Mouse (Mus musculus) heart, postnatal 0 days (tissue): ENCODE measurements around the gene Hpn. TPM values are rescaled to one million over a fixed set of nuclear protein-coding genes. Genes with fewer than 3 reads are reported as not detected.

Experiments
- ATAC-seq: fragments of 200-750 bp; cut with Nextera tagmentation; 2 replicates; pipeline ENCODE4 v1.8.0; 2017; ENCODE audit warnings: low read depth, moderate number of reproducible peaks, moderate library complexity; ENCODE audit not compliant: insufficient read depth
- DNase-seq: peaks from one replicate; pipeline ENCODE4 v3.0.0-alpha.2; 2016; ENCODE audit warnings: low spot score
- H3K27ac ChIP-seq: fragments of 300-500 bp; sonication (generic); 2 replicates; pipeline ENCODE4 v1.5.1; 2014; ENCODE audit warnings: low read depth, mild to moderate bottlenecking
- H3K27me3 ChIP-seq: fragments of 300-500 bp; sonication (generic); 2 replicates; pipeline ENCODE4 v1.6.1; 2014; ENCODE audit warnings: low read length, mixed read lengths; ENCODE audit not compliant: control insufficient read depth, insufficient read depth
- H3K36me3 ChIP-seq: fragments of 300-500 bp; sonication (generic); replicated peaks from 2 replicates; pipeline ENCODE4 v1.6.1; 2014; ENCODE audit warnings: low read length, mixed read lengths; ENCODE audit not compliant: control insufficient read depth, insufficient read depth
- H3K4me1 ChIP-seq: fragments of 300-500 bp; sonication (generic); 2 replicates; pipeline ENCODE4 v1.6.1; 2014; ENCODE audit warnings: antibody characterized with exemption; ENCODE audit not compliant: control insufficient read depth, insufficient read depth
- H3K4me2 ChIP-seq: fragments of 300-500 bp; sonication (generic); 2 replicates; pipeline ENCODE4 v1.6.1; 2014; ENCODE audit warnings: low read depth, mild to moderate bottlenecking, low read length, moderate library complexity
- H3K4me3 ChIP-seq: fragments of 300-500 bp; sonication (generic); 2 replicates; pipeline ENCODE4 v1.5.1; 2014; ENCODE audit warnings: low read depth, low read length
- H3K9ac ChIP-seq: fragments of 300-500 bp; sonication (generic); replicated peaks from 2 replicates; pipeline ENCODE4 v1.6.1; 2014; ENCODE audit warnings: low read depth, low read length, mixed read lengths
- H3K9me3 ChIP-seq: fragments of 300-500 bp; sonication (generic); replicated peaks from 2 replicates; pipeline ENCODE4 v1.6.1; 2016; ENCODE audit warnings: low read length; ENCODE audit not compliant: control insufficient read depth
- CTCF ChIP-seq: IDR thresholded peaks from 2 replicates; pipeline ENCODE4 v1.5.1; 2016; ENCODE audit warnings: antibody characterized with exemption, control low read depth, low read depth
- EP300 ChIP-seq: IDR thresholded peaks from 2 replicates; pipeline ENCODE4 v1.6.1; 2016; ENCODE audit warnings: antibody characterized with exemption, low read depth
- WGBS: fragments of 180-500 bp; shearing (Covaris S2); extraction: QIAGEN DNeasy Blood & Tissue Kit; methylation state at CpG from one replicate; pipeline ENCODE4 v1.1.7; 2014; 5-methylcytosine and 5-hydroxymethylcytosine counted together
- polyA plus RNA-seq: library from polyadenylated mRNA; unstranded; fragments of >200 nt; fragmentation: Nextera tagmentation; extraction: Ambion mirVana; gene quantifications from 2 replicates; pipeline ENCODE4 v1.2.1, GENCODE M21; 2015
- total RNA-seq: library from RNA; depleted of rRNA; stranded (reverse); fragments of >200 nt; gene quantifications from 2 replicates; pipeline ENCODE4 v1.2.3, GENCODE M21; 2014; ENCODE audit warnings: low replicate concordance

Gene Hpn
- total and polyA plus RNA-seq, 2 experiments from 2014 or later = 1.7 to 10.5 TPM

DNA sequence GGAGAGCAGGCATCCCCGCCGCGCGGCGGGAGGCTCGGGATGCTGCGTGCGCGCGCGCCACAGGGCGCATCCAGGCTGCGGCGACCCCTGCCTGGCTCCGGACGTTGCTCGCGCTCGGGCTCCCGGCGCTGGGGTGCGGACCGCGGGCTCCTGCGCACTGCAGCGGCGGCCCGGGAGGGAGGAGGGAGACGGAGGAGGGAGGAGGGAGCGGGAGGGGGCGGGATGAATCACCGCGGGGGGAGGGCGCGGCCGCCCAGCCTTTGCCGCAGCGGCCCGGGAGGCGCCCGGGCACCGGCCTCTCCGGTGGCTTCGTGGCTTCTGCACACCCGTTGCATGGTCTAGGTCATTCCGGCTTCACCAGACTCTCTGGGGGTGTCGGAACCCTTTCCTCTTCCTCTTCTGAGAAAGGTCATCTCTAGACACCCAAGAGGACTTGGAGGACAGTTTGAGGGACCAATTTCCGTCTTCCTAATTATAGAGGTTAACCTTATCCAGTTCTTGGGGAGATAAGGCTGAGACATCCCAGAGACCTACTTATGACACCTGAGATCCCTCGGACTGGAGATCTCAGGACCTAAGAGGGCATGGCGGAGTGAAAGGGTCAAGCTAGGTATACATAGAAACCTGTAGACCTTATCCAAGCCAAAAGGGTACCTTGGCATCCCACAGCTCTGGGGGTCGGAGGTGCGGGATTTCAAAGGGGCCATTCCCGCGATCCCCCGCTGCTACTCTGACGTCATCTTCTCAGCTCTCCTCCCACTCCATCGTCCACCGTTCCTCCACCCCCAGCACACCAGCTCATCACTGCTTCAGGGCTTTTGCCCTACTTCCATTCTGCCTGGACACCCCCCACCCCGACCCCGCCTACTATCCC lies 12.0 kb upstream of the Hpn start, which contains the start of gene Scn1b:
Scn1b (minus strand) TSS at position 153 of the 874 bp plus-strand sequence.
- Histone ChIP-seq H3K9me3 (no peaks in the 10 kb centered on the region), H3K27me3 (0 out of 2 replicates have a peak, but pooled peaks cover 18% of the 10 kb centered on the region), H3K27ac (no peak within 1 kb of the TSS), H3K9ac (peak within 1 kb of the TSS; percentile 59), H3K4me3 (peak within 1 kb of the TSS; percentile 61), H3K4me1 (peaks cover 5% of the 10 kb centered on the region), H3K36me3 (peaks cover 36% of the 10 kb centered on the region), H3K4me2 (peak within 1 kb of the TSS; percentile 95)
- DNase-seq = no peak
- 1% methylated on average over 36 of the region's 60 CpGs for WGBS
- ATAC-seq = peak; percentile 28; the same call in 1 of the 2 replicates
- TF ChIP-seq EP300 (no peak), CTCF (no peak)

GRCm38 (mm10) chr7:31126211-31126751 lies 11.2 kb upstream of the Hpn start:
- DNase-seq (no peak), ATAC-seq (peak; percentile 24; the same call in 1 of the 2 replicates)
- Histone ChIP-seq H3K4me2 (peak overlapping the region; percentile 95), H3K27me3 (0 out of 2 replicates have a peak, but pooled peaks cover 18% of the 10 kb centered on the region), H3K4me3 (peak overlapping the region; percentile 61), H3K4me1 (peaks cover 5% of the 10 kb centered on the region), H3K9ac (peak overlapping the region; percentile 59), H3K9me3 (no peaks in the 10 kb centered on the region), H3K27ac (no peak overlapping the region), H3K36me3 (peaks cover 28% of the 10 kb centered on the region)
- TF ChIP-seq EP300 (no peak), CTCF (no peak)
- WGBS = under 1% methylated on average over 50 of the region's 53 CpGs

DNA sequence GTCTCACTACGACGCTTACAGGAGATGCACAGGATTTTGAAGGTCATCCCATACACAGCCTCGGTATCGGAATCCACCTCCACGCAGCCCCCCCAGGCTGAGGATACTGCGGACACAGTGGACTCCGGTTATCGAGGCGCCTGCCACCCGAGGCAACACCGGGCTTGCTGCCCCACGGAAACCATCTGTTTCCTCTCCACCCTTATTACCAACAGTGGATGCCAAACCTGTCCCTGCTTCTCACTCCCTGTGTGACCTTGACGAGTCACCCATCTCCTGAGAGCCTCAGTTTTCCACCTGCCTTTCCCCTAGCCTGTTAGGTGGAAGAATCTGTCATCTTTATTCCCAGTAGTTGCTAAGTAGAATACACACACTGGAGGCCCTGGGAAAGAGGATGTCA lies 10.0 kb upstream of the Hpn start:
- H3K4me2 ChIP-seq = no peak overlapping the region
- no peak overlapping the region for H3K9ac ChIP-seq
- H3K27me3 ChIP-seq = 0 out of 2 replicates have a peak, but pooled peaks cover 18% of the 10 kb centered on the region
- no peaks in the 10 kb centered on the region for H3K9me3 ChIP-seq
- 68% methylated on average over 13 of the region's 13 CpGs for WGBS
- no peak overlapping the region for H3K4me3 ChIP-seq
- peaks cover 19% of the 10 kb centered on the region for H3K36me3 ChIP-seq
- peaks cover 5% of the 10 kb centered on the region for H3K4me1 ChIP-seq
- no peak for ATAC-seq
- H3K27ac ChIP-seq = no peak overlapping the region
- TF ChIP-seq EP300 (no peak), CTCF (no peak)
- no peak for DNase-seq

DNA sequence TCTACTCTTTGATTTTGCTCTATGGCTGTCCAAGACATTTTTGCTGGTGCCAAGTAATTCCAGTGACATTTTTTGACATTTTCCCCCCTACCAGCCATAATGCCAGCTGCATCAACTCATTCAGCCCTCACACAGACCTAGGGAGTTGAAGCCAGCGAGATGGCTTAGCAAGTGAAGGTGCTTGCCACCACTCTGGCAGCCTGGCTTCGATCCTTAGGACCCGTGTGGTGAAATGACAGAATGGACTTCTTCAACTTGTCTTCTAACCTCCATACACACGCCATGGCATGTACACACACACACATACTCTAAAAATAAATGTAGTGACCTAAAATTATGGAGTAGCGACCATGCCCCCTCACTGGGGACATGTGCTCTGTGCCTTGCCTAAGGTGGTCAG lies 9.3 kb upstream of the Hpn start:
- peaks cover 5% of the 10 kb centered on the region for H3K4me1 ChIP-seq
- WGBS = 77% methylated on average over 5 of the region's 5 CpGs
- H3K36me3 ChIP-seq = peaks cover 12% of the 10 kb centered on the region
- H3K4me3 ChIP-seq = no peak overlapping the region
- no peaks in the 10 kb centered on the region for H3K9me3 ChIP-seq
- no peak overlapping the region for H3K9ac ChIP-seq
- ATAC-seq = no peak
- DNase-seq = no peak
- no peak overlapping the region for H3K4me2 ChIP-seq
- no peak overlapping the region for H3K27ac ChIP-seq
- H3K27me3 ChIP-seq = 0 out of 2 replicates have a peak, but pooled peaks cover 18% of the 10 kb centered on the region
- TF ChIP-seq CTCF (no peak), EP300 (no peak)

- ATAC-seq (no peak), DNase-seq (no peak)
- WGBS = 85% methylated on average over 3 of the region's 3 CpGs
- Histone ChIP-seq H3K27ac (no peak overlapping the region), H3K4me1 (peaks cover 5% of the 10 kb centered on the region), H3K4me2 (no peak overlapping the region), H3K36me3 (peaks cover 5% of the 10 kb centered on the region; the same call in 1 of the 2 replicates), H3K27me3 (0 out of 2 replicates have a peak, but pooled peaks cover 18% of the 10 kb centered on the region), H3K9me3 (no peaks in the 10 kb centered on the region), H3K9ac (no peak overlapping the region), H3K4me3 (no peak overlapping the region)
- TF ChIP-seq EP300 (no peak), CTCF (no peak)
Measured at GRCm38 (mm10) chr7:31123697-31124096, 8.6 kb upstream of the Hpn start.
